In the genomic region with DNA sequence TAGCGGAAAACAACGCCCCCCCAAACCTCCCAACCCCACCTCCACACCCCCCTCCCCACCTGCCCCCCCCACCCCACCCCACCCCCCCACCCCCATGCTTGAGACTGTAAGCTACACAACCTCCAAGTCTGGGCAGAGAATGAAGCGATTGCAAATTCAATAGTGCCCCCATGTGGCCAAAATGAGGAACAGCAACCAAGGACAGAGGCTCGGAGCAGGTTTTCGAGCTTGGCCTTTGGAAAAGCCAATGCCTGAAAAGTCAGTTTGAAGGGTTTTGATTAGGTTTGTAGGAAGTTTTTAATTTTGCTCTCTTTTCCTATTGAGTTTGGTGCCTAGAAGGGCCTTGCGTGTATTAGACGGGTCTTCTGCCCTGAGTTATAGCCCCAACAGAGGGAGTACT, we compare ENCODE assay signal across 9 mouse cellular contexts. TPM values are rescaled to one million over a fixed set of nuclear protein-coding genes. Genes with fewer than 3 reads are reported as not detected.
DNase-seq lines count a peak whose midpoint lies in the region; ATAC-seq and TF ChIP-seq lines count a peak whose summit lies in the region.
"Had no signal": no experiment of that assay in that cellular context is flagged by ENCODE, and none has a peak within 500 bp of the region (broad histone marks: within the 10 kb centered on the region; RNA-seq: fewer than 3 reads in every experiment).

No protein-coding gene starts in this region.

- H3K9ac ChIP-seq in forebrain, embryonic 15.5 days (replicated peaks): no peak overlapping the region

- no peaks in the 10 kb centered on the region for H3K27me3 ChIP-seq in forebrain, embryonic 10.5 days (ENCODE audit: poor library complexity, severe bottlenecking)
- no peaks in the 10 kb centered on the region for H3K27me3 ChIP-seq in forebrain, embryonic 15.5 days
- H3K27me3 ChIP-seq in cerebellum, adult 2 months (ENCODE audit: control insufficient read depth, insufficient read depth, low read length): no peaks in the 10 kb centered on the region

- H3K4me1 ChIP-seq in forebrain, embryonic 10.5 days: peaks cover 7% of the 10 kb centered on the region
- H3K4me1 ChIP-seq in forebrain, embryonic 15.5 days: peaks cover 7% of the 10 kb centered on the region
- no peaks in the 10 kb centered on the region for H3K4me1 ChIP-seq in cerebellum, adult 2 months (ENCODE audit: control insufficient read depth, insufficient read depth, low read length)

- TF ChIP-seq POLR2A in cerebellum, adult 2 months (IDR thresholded peaks at IDR 0.05; ENCODE audit: borderline replicate concordance, insufficient read depth, low read length): no peak

- H3K4me3 ChIP-seq in forebrain, embryonic 10.5 days: no peak overlapping the region
- H3K4me3 ChIP-seq in forebrain, embryonic 15.5 days: no peak overlapping the region
- no peak overlapping the region for H3K4me3 ChIP-seq in cerebellum, adult 2 months (replicated peaks; ENCODE audit: insufficient read depth, low read depth, low read length)

- intact Hi-C loops in left cerebral cortex, postnatal 36 days (cut with DNase I): loop anchor here (5.0 to 10.0 kb wide), 2 partner anchors 237 to 590 kb away; no protein-coding TSS in a partner anchor

- peak; percentile 64 for TF ChIP-seq CTCF in cerebellum, adult 2 months (IDR thresholded peaks at IDR 0.05; ENCODE audit: borderline replicate concordance, insufficient read depth, low read depth, low read length)

- no peak overlapping the region for H3K27ac ChIP-seq in forebrain, embryonic 10.5 days
- no peak overlapping the region for H3K27ac ChIP-seq in forebrain, embryonic 15.5 days (replicated peaks)
- no peak overlapping the region for H3K27ac ChIP-seq in cerebellum, adult 2 months (ENCODE audit: insufficient read depth, low read length)

- peak; percentile 63 for DNase-seq in forebrain, embryonic 10.5 days (ENCODE audit: extremely low spot score, low spot score)
- DNase-seq in right cerebral cortex, postnatal 10 days (ENCODE audit: low spot score in 2 of 2): peak; percentile 62
- DNase-seq in right cerebral cortex, postnatal 14 days: no peak
- peak; percentile 49 to 58 for DNase-seq in cerebellum, adult 2 months
- peak; percentile 33 to 40 for DNase-seq in gastrocnemius, postnatal 4 days (ENCODE audit: low spot score in 2 of 2)
- peak; percentile 31 to 47 for DNase-seq in left cerebral cortex, postnatal 36 days (ENCODE audit: low spot score in 2 of 2)
- DNase-seq in retina, postnatal 1 day: peak; percentile 78

- no peak for ATAC-seq in forebrain, embryonic 15.5 days (replicated peaks)

- peaks cover 1% of the 10 kb centered on the region; the same call in 1 of the 2 replicates for H3K9me3 ChIP-seq in forebrain, embryonic 10.5 days
- H3K9me3 ChIP-seq in forebrain, embryonic 15.5 days: no peaks in the 10 kb centered on the region

- no peak overlapping the region for H3K4me2 ChIP-seq in forebrain, embryonic 15.5 days (replicated peaks)

- H3K36me3 ChIP-seq in forebrain, embryonic 10.5 days (replicated peaks): no peaks in the 10 kb centered on the region
- no peaks in the 10 kb centered on the region for H3K36me3 ChIP-seq in forebrain, embryonic 15.5 days

- 9% methylated on average over 7 of the region's 7 CpGs for WGBS in forebrain, embryonic 10.5 days
- 16% methylated on average over 7 of the region's 7 CpGs for WGBS in forebrain, embryonic 15.5 days
- 14% methylated on average over 7 of the region's 7 CpGs for WGBS in cerebellum, adult 2 months

RNA-seq across cellular contexts. Expression of gene Lrp3, which starts 49.4 kb away (rescaled TPM):
- 11.5 and 11.9 TPM in 2 replicates for polyA plus RNA-seq in forebrain, embryonic 10.5 days (2016; fragmentation: Nextera tagmentation; extraction: Ambion mirVana)
- 25.3 and 26.4 TPM in 2 replicates for polyA plus RNA-seq in forebrain, embryonic 15.5 days (2015; fragmentation: Nextera tagmentation; extraction: Ambion mirVana)
- polyA plus RNA-seq in cerebellum, adult 2 months (2012; rRNA removed): 62.9 and 64.7 TPM in 2 replicates
- 10 to 100 TPM; 14.2 to 15.6 TPM for total RNA-seq in gastrocnemius, postnatal 4 days (2021)
- 10 to 100 TPM; 81.8 to 89.0 TPM for total RNA-seq in left cerebral cortex, postnatal 36 days (2021)
- total RNA-seq: hematopoietic stem cell, adult 5-6 weeks had no signal

RNA-seq across cellular contexts. Expression of gene Gpatch1, which starts 53.5 kb away (rescaled TPM):
- 17.9 and 18.5 TPM in 2 replicates for polyA plus RNA-seq in forebrain, embryonic 10.5 days (2016; fragmentation: Nextera tagmentation; extraction: Ambion mirVana)
- polyA plus RNA-seq in forebrain, embryonic 15.5 days (2015; fragmentation: Nextera tagmentation; extraction: Ambion mirVana): 22.8 and 25.2 TPM in 2 replicates
- polyA plus RNA-seq in cerebellum, adult 2 months (2012; rRNA removed): 19.6 and 20.2 TPM in 2 replicates
- 10 to 100 TPM; 11.3 TPM for total RNA-seq in gastrocnemius, postnatal 4 days (2021)
- total RNA-seq in left cerebral cortex, postnatal 36 days (2021): 10 to 100 TPM; 22.2 to 28.9 TPM
